Mouse (Mus musculus) embryonic facial prominence, embryonic 12.5 days (tissue): ENCODE results near the gene Plxnc1. TPM values are rescaled to one million over a fixed set of nuclear protein-coding genes. Genes with fewer than 3 reads are reported as not detected.

Experiments
- ATAC-seq: fragments of 200-750 bp; cut with Nextera tagmentation; 2 replicates; pipeline ENCODE4 v1.8.0; 2017; ENCODE audit not compliant: insufficient number of reproducible peaks, insufficient read depth, low FRiP score, low TSS enrichment
- H3K27ac ChIP-seq: fragments of 300-500 bp; sonication (generic); 2 replicates; pipeline ENCODE4 v1.5.1; 2016; ENCODE audit warnings: mild to moderate bottlenecking
- H3K27me3 ChIP-seq: fragments of 300-500 bp; sonication (generic); 2 replicates; pipeline ENCODE4 v1.6.1; 2016; ENCODE audit warnings: mild to moderate bottlenecking, moderate library complexity
- H3K36me3 ChIP-seq: fragments of 300-500 bp; sonication (generic); 2 replicates; pipeline ENCODE4 v1.6.1; 2016; ENCODE audit warnings: mild to moderate bottlenecking
- H3K4me1 ChIP-seq: fragments of 300-500 bp; sonication (generic); 2 replicates; pipeline ENCODE4 v1.6.1; 2016
- H3K4me2 ChIP-seq: fragments of 300-500 bp; sonication (generic); replicated peaks from 2 replicates; pipeline ENCODE4 v1.6.1; 2016; ENCODE audit warnings: mild to moderate bottlenecking, moderate library complexity
- H3K4me3 ChIP-seq: fragments of 300-500 bp; sonication (generic); 2 replicates; pipeline ENCODE4 v1.5.1; 2016; ENCODE audit warnings: mild to moderate bottlenecking
- H3K9ac ChIP-seq: fragments of 300-500 bp; sonication (generic); 2 replicates; pipeline ENCODE4 v1.6.1; 2016; ENCODE audit warnings: mild to moderate bottlenecking, moderate library complexity
- H3K9me3 ChIP-seq: fragments of 300-500 bp; sonication (generic); 2 replicates; pipeline ENCODE4 v1.6.1; 2016; ENCODE audit warnings: mild to moderate bottlenecking, moderate library complexity
- WGBS: fragments of 180-500 bp; shearing (Covaris S2); methylation state at CpG from one replicate; pipeline ENCODE4 v1.1.7; 2016; 5-methylcytosine and 5-hydroxymethylcytosine counted together
- polyA plus RNA-seq: library from polyadenylated mRNA; unstranded; fragments of >200 nt; fragmentation: Nextera tagmentation; extraction: Ambion mirVana; gene quantifications from 2 replicates; pipeline ENCODE4 v1.2.1, GENCODE M21; 2016

Plxnc1 gene
- polyA plus RNA-seq, 1 experiment from 2014 or later = 3.5 TPM

- Histone ChIP-seq H3K27me3 (no peaks in the 10 kb centered on the region), H3K27ac (no peak overlapping the region), H3K9me3 (no peaks in the 10 kb centered on the region), H3K4me2 (no peak overlapping the region), H3K9ac (no peak overlapping the region), H3K36me3 (no peaks in the 10 kb centered on the region), H3K4me3 (no peak overlapping the region), H3K4me1 (peaks cover 29% of the 10 kb centered on the region)
- ATAC-seq = no peak
- 74% methylated on average over 14 of the region's 14 CpGs for WGBS
These were observed 116.5 kb downstream of the Plxnc1 start for GRCm38 (mm10) chr10:94827890-94828733.

- WGBS = 84% methylated on average over 10 of the region's 10 CpGs
- no peaks in the 10 kb centered on the region for H3K27me3 ChIP-seq
- H3K9ac ChIP-seq = no peak overlapping the region
- peaks cover 29% of the 10 kb centered on the region for H3K4me1 ChIP-seq
- H3K4me2 ChIP-seq = peak overlapping the region; percentile 19; the same call in 1 of the 2 replicates
- H3K27ac ChIP-seq = no peak overlapping the region
- ATAC-seq = no peak
- no peaks in the 10 kb centered on the region for H3K9me3 ChIP-seq
- H3K4me3 ChIP-seq = no peak overlapping the region
- no peaks in the 10 kb centered on the region for H3K36me3 ChIP-seq
These were observed 117.3 kb downstream of the Plxnc1 start for GRCm38 (mm10) chr10:94827325-94827724.

GRCm38 (mm10) chr10:94826436-94826835, 118.2 kb downstream of the Plxnc1 start:
- no peaks in the 10 kb centered on the region for H3K9me3 ChIP-seq
- ATAC-seq = no peak
- no peak overlapping the region for H3K4me2 ChIP-seq
- H3K9ac ChIP-seq = no peak overlapping the region
- no peaks in the 10 kb centered on the region for H3K27me3 ChIP-seq
- no peak overlapping the region for H3K27ac ChIP-seq
- H3K4me3 ChIP-seq = no peak overlapping the region
- WGBS = 66% methylated on average over 12 of the region's 12 CpGs
- H3K4me1 ChIP-seq = peaks cover 29% of the 10 kb centered on the region
- H3K36me3 ChIP-seq = no peaks in the 10 kb centered on the region

- H3K27me3 ChIP-seq = no peaks in the 10 kb centered on the region
- no peak overlapping the region for H3K4me3 ChIP-seq
- H3K4me2 ChIP-seq = no peak overlapping the region
- WGBS = 89% methylated on average over 2 of the region's 2 CpGs
- no peak overlapping the region for H3K27ac ChIP-seq
- H3K36me3 ChIP-seq = no peaks in the 10 kb centered on the region
- H3K9me3 ChIP-seq = no peaks in the 10 kb centered on the region
- no peak overlapping the region for H3K9ac ChIP-seq
- ATAC-seq = no peak
- peaks cover 29% of the 10 kb centered on the region for H3K4me1 ChIP-seq
These were observed 118.7 kb downstream of the Plxnc1 start for GRCm38 (mm10) chr10:94825951-94826350.

- ATAC-seq = peak; percentile 64; the same call in 1 of the 2 replicates
These were observed 120.5 kb downstream of the Plxnc1 start for GRCm38 (mm10) chr10:94823971-94824760.

GRCm38 (mm10) chr10:94818781-94819665, 125.6 kb downstream of the Plxnc1 start:
- no peak for ATAC-seq
- Histone ChIP-seq H3K9me3 (no peaks in the 10 kb centered on the region), H3K4me2 (no peak overlapping the region), H3K4me1 (peaks cover 12% of the 10 kb centered on the region; the same call in 1 of the 2 replicates), H3K4me3 (no peak overlapping the region), H3K9ac (no peak overlapping the region), H3K27ac (no peak overlapping the region), H3K36me3 (no peaks in the 10 kb centered on the region), H3K27me3 (0 out of 2 replicates have a peak, but pooled peaks cover 3% of the 10 kb centered on the region)
- WGBS = 83% methylated on average over 17 of the region's 17 CpGs

More at GRCm38 (mm10) chr10:94823971-94824760, 120.5 kb downstream of the Plxnc1 start:
- Histone ChIP-seq H3K4me3 (no peak overlapping the region), H3K9me3 (no peaks in the 10 kb centered on the region), H3K4me1 (peaks cover 29% of the 10 kb centered on the region), H3K9ac (no peak overlapping the region), H3K4me2 (peak overlapping the region; percentile 30), H3K27ac (peak overlapping the region; percentile 86), H3K36me3 (no peaks in the 10 kb centered on the region), H3K27me3 (0 out of 2 replicates have a peak, but pooled peaks cover 3% of the 10 kb centered on the region)
- 23% methylated on average over 11 of the region's 11 CpGs for WGBS

- Histone ChIP-seq H3K4me2 (no peak overlapping the region), H3K36me3 (no peaks in the 10 kb centered on the region), H3K4me1 (peaks cover 4% of the 10 kb centered on the region; the same call in 1 of the 2 replicates), H3K9ac (no peak overlapping the region), H3K9me3 (no peaks in the 10 kb centered on the region), H3K27me3 (0 out of 2 replicates have a peak, but pooled peaks cover 3% of the 10 kb centered on the region), H3K27ac (no peak overlapping the region), H3K4me3 (no peak overlapping the region)
- no peak for ATAC-seq
- WGBS = 87% methylated on average over 3 of the region's 3 CpGs
These were observed 126.5 kb downstream of the Plxnc1 start for GRCm38 (mm10) chr10:94818127-94818526.

GRCm38 (mm10) chr10:94811907-94812851, 132.5 kb downstream of the Plxnc1 start:
- Histone ChIP-seq H3K27me3 (no peaks in the 10 kb centered on the region; the same call in 1 of the 2 replicates), H3K36me3 (no peaks in the 10 kb centered on the region), H3K4me3 (no peak overlapping the region), H3K4me1 (0 out of 2 replicates have a peak, but pooled peaks cover 4% of the 10 kb centered on the region), H3K9me3 (no peaks in the 10 kb centered on the region), H3K9ac (no peak overlapping the region), H3K4me2 (no peak overlapping the region), H3K27ac (no peak overlapping the region)
- WGBS = 73% methylated on average over 17 of the region's 17 CpGs
- ATAC-seq = no peak

- Histone ChIP-seq H3K27ac (no peak overlapping the region), H3K4me2 (no peak overlapping the region), H3K4me1 (no peaks in the 10 kb centered on the region), H3K9ac (no peak overlapping the region), H3K4me3 (no peak overlapping the region), H3K27me3 (no peaks in the 10 kb centered on the region; the same call in 1 of the 2 replicates), H3K9me3 (no peaks in the 10 kb centered on the region), H3K36me3 (no peaks in the 10 kb centered on the region)
- WGBS = 58% methylated on average over 7 of the region's 7 CpGs
- 0 out of 2 replicates have a peak, but pooled peaks have one; percentile 24 for ATAC-seq
These were observed 134.6 kb downstream of the Plxnc1 start for GRCm38 (mm10) chr10:94809946-94810472.

- no peaks in the 10 kb centered on the region; the same call in 1 of the 2 replicates for H3K27me3 ChIP-seq
- H3K9me3 ChIP-seq = no peaks in the 10 kb centered on the region
- ATAC-seq = no peak
- H3K4me3 ChIP-seq = no peak overlapping the region
- H3K4me2 ChIP-seq = no peak overlapping the region
- H3K27ac ChIP-seq = no peak overlapping the region
- H3K9ac ChIP-seq = no peak overlapping the region
- H3K36me3 ChIP-seq = no peaks in the 10 kb centered on the region
- 79% methylated on average over 6 of the region's 6 CpGs for WGBS
- H3K4me1 ChIP-seq = 0 out of 2 replicates have a peak, but pooled peaks cover 5% of the 10 kb centered on the region
These were observed 136.4 kb downstream of the Plxnc1 start for GRCm38 (mm10) chr10:94808275-94808674.
